Mouse (Mus musculus): ENCODE results near the gene C1d.
"Not testable (repeated sequence)": the region's sequence is repeated elsewhere in the genome, so short reads cannot be mapped to it uniquely, and the experiment has no call there.

C1d gene

GRCm38 (mm10) chr11:17257443-17257842 lies at the start of gene C1d:
Gene C1d, plus strand, starts transcription at chr11:17257579.
- peak; percentile 89 to 94 for DNase-seq (ENCODE audit: low spot score in 2 of 2)

- DNase-seq (ENCODE audit: low spot score in 2 of 2): peak; percentile 92 to 93
Observed at GRCm38 (mm10) chr11:17211258-17212140, 45.9 kb upstream of the C1d start, which contains the start of gene Pno1. Gene Pno1, minus strand, starts transcription at chr11:17211568.

- DNase-seq (ENCODE audit: low spot score in 2 of 2): no peak
Observed at GRCm38 (mm10) chr11:17212141-17212495, 45.3 kb upstream of the C1d start.

- no peak for DNase-seq (ENCODE audit: low spot score in 2 of 2)
Observed at GRCm38 (mm10) chr11:17212903-17213509, 44.4 kb upstream of the C1d start.

GRCm38 (mm10) chr11:17215475-17215874 lies 41.9 kb upstream of the C1d start:
- no peak for DNase-seq (ENCODE audit: low spot score in 2 of 2)

- no peak for DNase-seq (ENCODE audit: low spot score in 2 of 2)
Observed at GRCm38 (mm10) chr11:17221126-17221525, 36.3 kb upstream of the C1d start.

- DNase-seq (ENCODE audit: low spot score in 2 of 2): no peak
Observed at GRCm38 (mm10) chr11:17232792-17233191, 24.6 kb upstream of the C1d start.

- peak; percentile 20 to 42 for DNase-seq (ENCODE audit: low spot score in 2 of 2)
Observed at GRCm38 (mm10) chr11:17236449-17237037, 20.8 kb upstream of the C1d start.

- not testable (repeated sequence) for DNase-seq (ENCODE audit: low spot score in 2 of 2)
Observed at GRCm38 (mm10) chr11:17238598-17238997, 18.8 kb upstream of the C1d start.

GRCm38 (mm10) chr11:17248715-17249114 lies 8.7 kb upstream of the C1d start:
- DNase-seq (ENCODE audit: low spot score in 2 of 2): no peak

- DNase-seq (ENCODE audit: low spot score in 2 of 2): peak in 1 of 2 experiments; percentile 17
Observed at GRCm38 (mm10) chr11:17256813-17257365, 490 bp upstream of the C1d start.

- peak in 1 of 2 experiments; percentile 25 for DNase-seq (ENCODE audit: low spot score in 2 of 2)
Observed at GRCm38 (mm10) chr11:17257861-17258260, 482 bp downstream of the C1d start.

GRCm38 (mm10) chr11:17267176-17267575 lies 9.8 kb downstream of the C1d start:
- no peak for DNase-seq (ENCODE audit: low spot score in 2 of 2)

GRCm38 (mm10) chr11:17268801-17269200 lies 11.4 kb downstream of the C1d start:
- no peak for DNase-seq (ENCODE audit: low spot score in 2 of 2)

GRCm38 (mm10) chr11:17279959-17280358 lies 22.6 kb downstream of the C1d start:
- DNase-seq (ENCODE audit: low spot score in 2 of 2): peak in 1 of 2 experiments; percentile 26

GRCm38 (mm10) chr11:17284055-17284454 lies 26.7 kb downstream of the C1d start:
- peak in 1 of 2 experiments; percentile 54 for DNase-seq (ENCODE audit: low spot score in 2 of 2)

- no peak for DNase-seq (ENCODE audit: low spot score in 2 of 2)
Observed at GRCm38 (mm10) chr11:17288884-17289283, 31.5 kb downstream of the C1d start.

- DNase-seq (ENCODE audit: low spot score in 2 of 2): no peak
Observed at GRCm38 (mm10) chr11:17306007-17306891, 48.9 kb downstream of the C1d start.

GRCm38 (mm10) chr11:17307457-17307856 lies 50.1 kb downstream of the C1d start:
- no peak for DNase-seq (ENCODE audit: low spot score in 2 of 2)

Data from thymus, postnatal 10 days (tissue).